Mouse (Mus musculus): ENCODE measurements at regions not wholly inside any gene's neighbourhood (a gene's known extent, or its start where the extent isn't known, plus 50 kb on each side); places are given as distances from the start of the nearest gene placed in this dataset.

DNA sequence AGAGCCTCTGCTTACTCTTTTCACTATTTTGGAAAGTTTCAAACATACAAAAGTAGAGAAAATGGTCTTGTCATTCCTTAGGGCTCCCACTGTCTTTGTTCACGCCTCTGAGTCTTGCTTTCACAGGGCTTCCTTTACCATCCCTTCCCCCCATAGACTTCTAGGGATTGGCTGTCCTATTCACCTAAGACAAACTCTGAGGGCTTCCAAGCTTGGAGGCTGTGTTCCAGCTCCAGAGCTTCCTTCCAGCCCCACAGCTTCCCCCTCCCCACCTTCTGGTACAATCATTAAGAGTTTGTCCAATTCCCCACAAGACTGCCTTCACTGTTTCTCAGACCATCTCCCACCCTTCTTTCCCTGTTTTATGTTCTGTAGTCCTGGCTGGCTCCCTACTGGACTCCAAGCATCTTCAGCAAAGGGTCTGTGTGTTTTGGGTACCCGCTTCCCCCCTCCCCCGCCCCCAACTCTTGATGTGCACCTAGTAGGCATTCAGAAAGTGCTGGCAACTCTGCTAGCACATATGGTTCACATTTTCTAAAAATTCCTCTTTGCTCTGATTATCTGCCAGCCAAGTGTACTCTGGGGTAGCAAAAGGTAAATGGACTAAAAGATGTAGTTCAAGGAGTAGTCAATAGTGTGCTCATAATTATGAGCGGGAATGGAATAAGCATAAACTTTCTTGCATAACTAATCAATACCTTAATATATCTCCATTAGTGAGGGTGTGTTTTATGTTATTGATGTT lies 344.0 kb downstream of the Slc4a3 start:
- DNase-seq (ENCODE audit: low read depth, low spot score): no peak

DNA sequence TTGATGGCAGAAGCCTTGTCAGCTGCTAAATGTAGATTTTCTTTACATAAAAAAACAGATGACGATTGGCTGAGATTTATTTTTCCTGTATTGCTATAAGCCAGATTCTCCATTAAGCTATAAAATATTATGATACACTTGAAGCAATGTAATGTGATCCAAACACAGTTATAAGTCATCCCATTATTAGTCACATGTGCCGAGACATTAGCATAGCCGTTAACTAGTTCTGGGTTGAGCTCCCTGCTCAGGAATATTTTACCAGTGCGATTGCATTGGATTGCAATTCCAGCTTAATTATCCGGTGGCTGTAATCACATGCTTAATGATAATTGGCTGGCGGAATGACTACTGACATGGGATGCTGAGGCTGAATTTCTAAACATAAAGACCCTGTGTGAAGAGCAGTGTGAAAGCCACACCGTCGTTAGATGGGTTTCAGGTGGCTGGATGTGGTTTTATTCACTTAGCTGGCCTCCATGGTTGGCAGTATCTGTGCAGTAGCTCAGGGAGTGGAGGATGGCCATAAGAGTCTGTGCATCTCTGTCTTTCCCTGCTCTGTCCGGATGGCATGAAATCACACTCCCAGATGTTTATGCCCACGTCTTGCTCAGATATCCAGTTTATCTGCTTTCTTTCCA lies 344.7 kb downstream of the Slc4a3 start:
- no peak for DNase-seq (ENCODE audit: low read depth, low spot score)

DNA sequence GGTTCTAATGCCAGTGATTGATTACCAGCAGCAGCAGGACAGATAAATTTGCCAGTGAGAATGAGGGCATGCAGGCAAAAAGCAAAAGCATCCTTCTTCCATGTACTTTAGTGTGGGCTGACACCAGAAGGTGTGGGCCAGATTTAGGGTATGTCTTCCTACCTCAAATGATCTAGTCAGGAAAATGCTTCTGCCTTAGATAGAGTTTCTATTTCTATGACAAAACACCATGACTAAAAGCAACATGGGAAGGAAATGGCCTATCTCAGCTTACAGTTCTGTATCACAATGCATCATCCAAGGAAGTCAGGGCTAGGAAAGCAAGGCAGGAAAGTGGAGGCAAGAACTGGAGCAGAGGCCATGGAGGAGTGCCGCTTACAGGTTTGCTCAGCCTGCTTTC lies 349.5 kb downstream of the Slc4a3 start:
- DNase-seq (ENCODE audit: low read depth, low spot score): no peak

DNA sequence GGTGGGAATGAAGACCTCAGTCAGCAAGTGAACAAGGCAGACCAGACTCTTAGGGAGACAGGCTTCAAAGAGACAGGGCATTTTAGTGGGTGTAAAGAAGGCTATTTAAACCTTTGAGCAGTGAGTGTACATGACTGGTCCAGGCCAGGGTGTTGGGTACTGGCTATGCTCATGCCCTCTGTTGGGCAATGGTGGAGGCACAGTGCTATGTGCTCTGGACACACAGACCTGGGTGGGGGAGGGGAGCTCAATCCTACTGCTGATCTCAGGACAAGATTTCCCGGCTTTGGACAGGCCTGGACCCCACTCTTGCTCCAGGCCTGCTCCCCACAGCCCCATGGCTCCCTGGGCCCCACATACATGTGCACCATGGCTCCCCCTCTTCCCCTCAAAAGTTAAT lies 355.1 kb downstream of the Slc4a3 start:
- DNase-seq (ENCODE audit: low read depth, low spot score): no peak

DNA sequence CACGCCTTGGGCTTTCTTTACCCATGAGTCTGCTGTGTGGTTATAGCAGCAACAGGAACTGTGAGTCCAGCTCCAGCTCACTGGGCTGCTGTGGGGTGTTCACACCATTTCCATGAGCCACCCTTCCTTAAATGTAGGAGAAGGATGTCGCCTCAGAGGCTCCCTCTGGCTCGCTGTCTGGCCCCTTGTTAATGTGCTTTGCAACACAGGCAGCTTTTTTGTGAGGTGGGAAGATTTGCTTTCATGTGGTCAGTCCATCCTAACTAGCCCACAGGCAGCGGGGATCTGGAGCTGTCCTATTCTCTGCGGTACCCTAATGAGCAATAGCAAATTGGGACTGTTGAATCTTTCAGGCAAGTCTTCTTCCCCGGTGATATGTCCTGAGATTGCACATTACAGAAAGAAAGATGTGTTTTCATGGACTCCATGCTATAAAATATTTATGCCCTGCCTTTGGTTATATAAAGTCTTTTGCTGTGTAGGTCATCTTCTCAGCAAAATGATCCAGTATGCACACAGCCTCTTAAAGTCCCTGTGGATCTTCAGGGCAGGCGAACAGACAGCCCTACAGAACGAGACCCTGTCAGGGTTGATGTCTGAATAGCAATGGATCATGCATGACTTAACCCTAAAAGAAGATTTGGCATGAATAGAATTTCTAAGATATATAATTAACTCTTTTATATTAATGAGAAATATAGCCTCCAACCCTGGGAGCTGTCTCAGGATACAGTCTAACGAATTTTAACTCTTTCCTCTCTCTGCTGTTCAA lies 359.8 kb downstream of the Slc4a3 start:
- no peak for DNase-seq (ENCODE audit: low read depth, low spot score)

DNA sequence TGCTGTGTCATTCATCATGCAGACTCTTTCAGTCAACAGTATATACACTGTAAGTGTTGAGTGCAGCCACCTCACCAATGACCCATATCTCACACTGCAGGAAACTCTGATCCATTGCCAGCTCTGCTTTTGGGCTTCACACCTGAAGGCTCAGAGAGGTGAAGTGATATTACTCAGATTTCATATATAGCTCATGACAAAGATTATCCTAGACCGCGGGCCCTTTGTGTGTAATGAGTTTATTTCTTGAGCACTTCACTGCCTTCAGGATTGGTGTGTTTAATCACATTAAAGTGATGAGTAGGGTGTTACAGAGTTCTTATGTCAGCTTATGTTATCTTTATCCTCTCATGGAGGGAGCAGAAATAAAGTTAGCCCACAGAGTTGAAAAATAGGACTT lies 369.2 kb downstream of the Slc4a3 start:
- DNase-seq (ENCODE audit: low read depth, low spot score): no peak

DNA sequence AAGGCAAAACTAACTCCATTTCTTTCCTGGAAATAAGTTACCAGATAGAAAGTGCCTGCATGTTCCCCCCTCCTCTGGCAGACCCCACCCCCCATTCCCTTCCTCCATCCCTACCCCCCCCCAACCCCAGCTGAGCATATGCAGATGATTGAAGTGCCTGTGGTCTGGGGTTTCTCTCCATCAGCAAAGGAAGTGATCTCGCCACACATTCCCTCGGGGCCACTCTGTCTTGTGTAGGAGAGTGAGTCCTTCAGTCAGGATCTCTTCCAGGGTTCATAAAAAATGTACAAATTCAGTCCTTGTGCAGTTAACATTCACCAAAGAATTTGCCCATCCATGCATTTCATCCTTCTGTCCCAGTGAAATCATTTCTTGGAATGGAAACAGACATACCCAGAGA lies 370.1 kb downstream of the Slc4a3 start:
- DNase-seq (ENCODE audit: low read depth, low spot score): no peak

DNA sequence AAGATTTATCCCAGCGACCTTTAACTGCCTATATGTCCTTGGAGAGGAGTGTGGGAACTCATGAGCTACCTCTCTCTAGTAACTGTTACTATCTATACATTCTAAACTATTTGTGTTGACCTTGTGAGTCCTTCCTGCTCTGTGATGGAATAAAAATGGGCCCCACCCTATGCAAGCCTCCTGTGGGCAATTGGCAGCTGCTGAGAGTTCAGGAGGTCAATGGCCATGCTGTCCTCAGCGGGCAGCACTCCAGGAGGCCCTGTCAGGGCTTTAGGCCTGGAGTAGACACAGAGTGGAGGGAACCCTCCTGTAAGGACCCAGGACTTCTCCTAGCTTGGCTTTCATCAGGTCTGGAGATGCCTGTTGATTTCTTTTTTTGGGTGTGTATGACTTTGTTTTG lies 373.1 kb downstream of the Slc4a3 start:
- DNase-seq (ENCODE audit: low read depth, low spot score): no peak

DNA sequence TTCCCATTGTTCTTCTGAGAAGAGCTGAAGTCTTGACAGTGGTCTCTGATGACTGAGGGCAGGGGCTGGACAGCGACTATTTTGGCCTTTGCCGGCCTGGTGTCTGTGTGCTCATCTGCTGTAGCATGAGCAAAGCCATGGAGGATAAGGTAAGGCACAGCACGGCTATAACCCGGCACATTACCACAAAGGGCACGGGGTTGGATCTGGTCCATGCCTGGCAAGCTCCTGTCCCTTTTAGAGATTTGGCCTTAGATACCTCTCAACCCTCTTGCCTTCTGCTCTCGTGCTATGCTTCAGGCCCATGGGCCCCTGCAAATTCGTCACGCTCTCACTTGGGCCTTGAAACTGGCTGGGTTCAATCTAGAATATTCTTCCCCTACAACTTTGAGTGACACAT lies 379.0 kb downstream of the Slc4a3 start:
- DNase-seq (ENCODE audit: low read depth, low spot score): no peak

DNA sequence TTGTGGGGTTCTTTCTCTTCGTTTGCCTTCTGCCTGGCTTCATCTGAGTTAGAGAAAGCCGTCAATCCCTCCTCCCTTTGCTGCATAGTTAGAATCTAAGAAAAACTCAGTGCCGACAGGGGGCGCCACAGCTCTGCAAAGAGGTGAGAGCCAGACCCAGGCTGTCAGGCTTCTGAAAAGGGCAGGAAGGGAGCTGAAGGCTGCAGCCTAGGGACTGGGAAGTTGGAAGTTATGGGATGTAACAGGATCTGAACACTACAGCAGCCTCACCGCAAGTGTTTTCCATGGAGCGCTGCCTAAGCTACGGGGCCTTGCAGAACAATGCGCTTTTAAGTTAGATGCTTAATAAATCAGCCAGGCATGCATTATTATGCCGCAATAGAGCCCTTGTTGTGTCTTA lies 379.7 kb downstream of the Slc4a3 start:
- no peak for DNase-seq (ENCODE audit: low read depth, low spot score)

DNA sequence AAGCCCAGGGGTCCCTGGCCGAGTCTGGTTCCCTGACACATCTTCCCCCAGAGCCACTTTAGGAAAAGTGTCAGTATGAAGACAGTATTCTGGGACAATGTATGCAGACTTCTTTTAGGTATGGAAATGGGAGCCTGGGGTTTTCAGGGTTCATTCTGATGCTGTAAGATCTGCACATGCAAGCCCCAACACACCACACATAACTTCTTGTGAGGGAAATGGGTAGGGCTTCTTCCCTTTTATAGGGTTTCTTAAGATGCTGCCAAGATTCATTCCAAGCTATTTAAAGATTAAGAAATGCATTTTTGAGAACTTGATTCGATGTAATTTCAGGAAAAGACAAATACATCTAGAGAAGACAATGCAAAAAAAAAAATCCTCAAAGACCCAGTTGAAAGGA lies 385.8 kb downstream of the Slc4a3 start:
- no peak for DNase-seq (ENCODE audit: low read depth, low spot score)

DNA sequence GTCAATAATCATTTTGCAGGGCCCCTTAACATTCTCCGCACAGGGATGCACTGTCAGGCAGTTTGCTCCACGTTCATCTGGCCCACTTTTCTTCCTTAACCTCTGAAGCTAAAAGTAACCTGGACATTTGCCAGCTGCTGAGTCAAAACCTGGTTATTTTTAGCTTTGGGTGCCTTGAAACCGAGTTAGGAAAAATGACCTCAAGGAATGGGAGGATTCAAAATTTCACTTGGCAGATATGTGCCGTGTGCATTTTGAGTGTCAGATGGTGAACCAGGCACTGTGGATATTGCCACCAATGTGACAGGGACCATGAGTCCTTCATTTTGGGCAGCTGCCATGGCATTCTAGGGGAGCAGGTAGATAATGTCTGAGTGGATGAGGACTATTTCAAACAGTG lies 387.8 kb downstream of the Slc4a3 start:
- DNase-seq (ENCODE audit: low read depth, low spot score): no peak

DNA sequence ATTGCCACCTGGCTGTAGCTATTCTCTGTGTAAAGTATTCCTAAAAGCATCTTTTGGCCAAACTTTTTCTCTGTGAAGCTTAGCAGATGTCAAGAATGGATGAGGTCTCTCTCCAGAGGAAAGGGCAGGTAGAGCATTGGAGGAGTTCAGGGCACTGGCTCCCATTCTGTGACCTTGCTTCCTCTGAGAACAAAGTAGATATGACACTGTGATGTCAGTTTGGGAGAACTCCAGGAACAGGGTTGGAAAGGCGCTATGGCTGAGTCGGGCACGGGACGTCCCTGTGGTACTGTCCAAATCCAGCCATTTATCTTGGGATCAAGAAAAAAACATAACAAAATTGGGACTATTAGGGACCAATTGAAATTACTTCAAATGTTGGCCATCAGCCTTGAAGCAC lies 388.7 kb downstream of the Slc4a3 start:
- no peak for DNase-seq (ENCODE audit: low read depth, low spot score)

DNA sequence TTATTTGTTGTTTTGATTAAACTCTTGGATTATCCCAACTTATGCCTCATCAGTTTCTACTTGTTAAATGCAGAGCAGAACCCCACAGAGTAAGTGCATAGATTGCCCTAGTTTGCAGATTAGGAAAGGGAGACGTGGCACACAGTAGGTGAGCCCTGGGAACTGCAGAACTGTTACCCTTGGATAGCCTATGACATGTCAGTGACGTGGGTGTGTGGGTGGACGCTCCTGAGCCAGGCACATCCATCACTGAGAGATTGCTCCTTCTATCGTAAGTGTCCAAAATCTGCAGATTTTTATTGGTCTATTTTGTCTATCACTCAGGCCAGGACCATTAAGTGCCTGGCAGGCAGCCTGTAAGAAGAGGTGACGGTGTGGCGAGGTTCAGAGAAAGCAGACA lies 389.8 kb downstream of the Slc4a3 start:
- no peak for DNase-seq (ENCODE audit: low read depth, low spot score)

DNA sequence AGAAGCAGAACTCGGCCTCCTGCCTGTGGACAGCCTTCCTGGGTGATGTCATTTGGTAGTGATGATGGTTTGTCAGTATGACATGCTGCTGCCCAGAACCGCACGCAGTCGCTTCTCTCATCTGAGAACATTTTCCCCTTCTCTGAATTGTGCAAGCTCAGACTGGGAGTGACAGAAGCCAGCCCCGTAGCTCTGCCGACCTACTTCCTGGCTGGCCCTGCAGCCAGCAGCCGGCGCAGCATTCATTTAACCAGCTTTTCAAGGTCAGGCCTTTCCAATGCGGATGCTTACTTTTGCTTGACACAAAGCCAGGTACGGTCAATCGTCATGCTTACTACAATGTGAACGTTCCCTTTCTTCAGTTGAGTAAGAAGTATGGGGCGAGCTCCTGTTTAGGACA lies 390.5 kb downstream of the Slc4a3 start:
- no peak for DNase-seq (ENCODE audit: low read depth, low spot score)

DNA sequence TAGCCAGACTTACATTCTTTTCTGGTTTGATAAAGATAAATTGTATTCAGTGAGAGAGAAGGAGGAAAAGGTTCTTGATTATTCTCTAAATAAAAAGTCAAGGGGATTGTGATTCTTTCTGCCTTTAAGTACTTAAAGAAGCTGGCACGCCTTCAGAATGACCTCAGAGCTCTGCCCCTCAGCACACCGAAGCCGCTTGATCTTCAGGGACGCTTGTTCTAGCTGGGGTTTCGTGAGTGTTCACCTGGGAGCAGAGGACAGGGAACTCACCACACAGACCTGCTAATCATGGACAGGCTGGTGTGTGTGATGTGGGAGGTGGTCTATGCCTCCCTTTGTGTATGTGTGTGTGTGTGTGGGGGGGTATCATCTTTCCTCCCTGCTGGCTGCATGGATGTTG lies 391.3 kb downstream of the Slc4a3 start:
- no peak for DNase-seq (ENCODE audit: low read depth, low spot score)

DNA sequence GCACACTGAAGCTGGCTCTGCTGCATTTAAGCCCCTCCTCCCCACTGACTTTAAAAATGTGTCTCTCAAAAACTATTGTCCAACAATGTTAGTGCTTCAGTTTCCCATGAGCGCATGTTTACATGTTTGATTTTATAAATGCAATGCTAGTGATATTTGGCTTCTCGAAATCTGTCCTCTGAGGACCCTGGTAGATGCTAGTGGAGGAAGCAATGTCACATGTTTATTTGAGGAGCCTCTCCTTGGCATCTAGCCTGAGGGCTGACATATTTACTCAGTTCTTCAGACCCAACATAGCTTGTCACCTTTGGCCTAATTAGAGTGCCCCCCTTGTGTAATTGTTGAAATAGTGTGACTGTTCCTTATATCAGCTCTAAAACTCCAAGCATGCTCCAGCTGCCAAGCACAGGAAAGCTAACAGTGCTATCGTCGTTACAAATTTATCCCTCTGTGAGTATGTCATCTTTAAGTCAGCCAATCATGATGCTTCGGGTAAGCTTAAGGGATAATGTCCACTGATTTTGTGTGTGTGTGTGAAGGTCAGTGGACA lies 400.3 kb downstream of the Slc4a3 start:
- DNase-seq (ENCODE audit: low read depth, low spot score): no peak

DNA sequence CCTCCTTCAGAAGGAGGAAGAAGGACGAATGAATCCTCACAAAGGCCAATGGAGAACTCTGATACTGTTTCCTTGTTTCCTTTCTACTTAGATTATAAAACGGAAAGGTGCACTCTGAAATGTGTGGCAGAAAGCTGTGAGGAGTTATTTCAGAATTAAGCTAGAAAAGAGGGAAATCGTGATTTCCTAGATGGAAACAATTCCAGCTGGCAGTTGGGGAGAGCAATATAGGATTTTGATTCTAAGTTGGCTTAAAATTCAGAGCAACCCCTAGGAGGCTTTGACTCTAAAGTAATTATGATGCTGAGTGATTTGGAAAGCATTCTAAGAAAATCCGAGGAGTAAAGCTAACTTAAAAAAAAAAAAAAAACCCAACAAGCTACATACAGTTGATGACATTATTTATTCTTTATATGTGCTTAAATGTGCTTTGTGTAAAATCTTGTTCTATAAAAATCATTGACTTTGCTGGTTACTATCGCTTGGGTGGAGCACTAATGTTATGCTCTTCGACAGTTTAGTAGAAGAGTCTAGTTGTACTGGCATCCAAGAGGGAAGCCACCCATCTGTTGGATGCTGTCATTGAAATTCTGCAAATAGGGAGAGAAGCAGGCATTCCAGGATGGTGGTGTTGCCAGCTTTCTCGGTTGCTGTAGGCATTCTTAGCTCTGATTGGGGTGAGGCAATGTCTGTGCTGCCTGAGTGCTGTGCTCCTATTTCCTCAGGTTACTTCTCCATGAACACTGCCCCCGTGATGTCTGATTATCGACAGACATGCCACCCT lies 432.3 kb downstream of the Slc4a3 start:
- DNase-seq (ENCODE audit: low read depth, low spot score): no peak

DNA sequence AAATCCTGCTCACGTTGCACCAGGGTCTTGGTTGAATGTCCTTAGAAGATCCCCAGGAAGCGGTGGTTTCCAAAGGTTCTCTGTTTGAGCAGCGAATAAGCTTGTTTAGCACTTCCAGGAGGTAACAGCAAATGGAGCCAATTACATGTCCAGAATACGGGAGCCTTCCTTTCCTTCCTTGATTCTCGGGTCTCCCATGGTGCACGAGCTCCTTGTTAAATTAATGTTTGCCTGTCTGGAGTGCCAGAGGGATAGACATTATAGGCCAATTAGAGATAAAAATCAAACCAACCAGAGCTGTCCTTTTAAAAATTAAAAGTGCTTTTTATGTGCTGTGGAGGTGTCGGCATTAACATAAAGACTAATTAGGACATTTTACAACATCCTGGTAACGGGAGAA lies 437.0 kb downstream of the Slc4a3 start:
- DNase-seq (ENCODE audit: low read depth, low spot score): no peak

DNA sequence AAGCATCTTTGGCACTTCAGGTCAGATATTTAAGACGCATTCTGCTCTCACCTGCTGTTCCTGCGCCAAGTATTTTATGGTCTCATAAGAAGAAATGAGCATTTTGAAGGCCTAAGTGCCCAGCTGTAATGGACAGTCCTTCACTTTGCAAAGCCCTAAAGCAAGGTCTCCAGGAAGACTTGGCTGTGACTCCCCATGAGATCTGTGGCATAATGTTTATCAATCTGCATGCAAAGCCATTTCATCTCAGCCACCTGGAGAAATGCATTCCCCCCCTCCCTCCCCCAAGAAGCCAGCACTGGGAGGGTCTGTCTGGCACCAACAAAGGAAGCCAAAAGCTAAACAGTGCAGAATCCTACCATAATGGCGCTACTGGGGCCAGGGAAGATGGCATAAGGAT lies 437.4 kb downstream of the Slc4a3 start:
- no peak for DNase-seq (ENCODE audit: low read depth, low spot score)

DNA sequence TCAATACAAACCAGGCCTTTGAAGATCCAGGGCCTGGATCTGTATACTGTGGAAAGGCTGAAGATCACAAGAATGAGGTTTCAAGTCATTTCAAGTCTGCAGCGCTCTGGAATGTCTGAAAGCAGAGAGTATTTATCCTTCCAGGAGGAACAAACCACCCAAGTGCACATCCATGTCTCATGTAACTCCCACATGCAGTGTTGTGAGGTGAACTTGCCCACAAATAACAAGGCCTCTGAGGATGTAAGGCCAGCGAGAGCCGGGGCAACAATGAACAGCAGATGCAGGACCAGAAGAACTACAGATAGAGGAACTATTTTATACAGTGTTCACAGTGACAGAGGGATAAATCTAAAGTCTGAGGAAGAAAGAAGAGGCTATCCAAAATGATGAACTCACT lies 442.4 kb downstream of the Slc4a3 start:
- DNase-seq (ENCODE audit: low read depth, low spot score): no peak

DNA sequence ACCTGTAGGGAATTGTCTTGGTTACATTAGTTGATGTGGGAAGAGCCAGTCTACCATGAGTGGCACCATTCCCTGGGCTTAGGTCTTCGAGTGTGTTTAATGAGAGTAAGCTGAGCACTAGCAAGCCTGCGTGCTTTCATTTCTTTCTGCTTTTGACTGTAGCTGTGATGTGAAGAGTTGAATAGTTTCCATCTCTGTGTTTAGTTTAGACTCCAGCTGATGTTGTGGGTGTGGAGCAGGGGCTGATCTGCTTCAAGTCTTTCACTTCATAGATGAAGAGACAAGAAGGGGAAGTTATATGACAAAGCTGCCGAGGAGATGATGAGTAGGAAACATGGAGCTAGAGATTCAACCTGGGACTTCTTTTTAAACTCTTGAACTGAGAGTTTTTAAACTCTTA lies 446.0 kb downstream of the Slc4a3 start:
- no peak for DNase-seq (ENCODE audit: low read depth, low spot score)

All from c-Kit-negative CD71-positive TER-119-positive erythroid progenitor cells, embryonic 14.5 days (primary cell).